Mouse (Mus musculus) layer of hippocampus, postnatal 10 days (tissue): Measurements from ENCODE around the gene Lrrc23. TPM values are rescaled to one million over a fixed set of nuclear protein-coding genes. Genes with fewer than 3 reads are reported as not detected.
"Not testable (repeated sequence)": the region's sequence is repeated elsewhere in the genome, so short reads cannot be mapped to it uniquely, and the experiment has no call there.

Experiments used
- DNase-seq, 2 experiments: peaks; one replicate each; pipeline ENCODE4 v3.0.0; 2021; ENCODE audit warnings: low spot score in 2 of 2
- total RNA-seq, 2 experiments: library from RNA; stranded (reverse); gene quantifications; 2 replicates each; pipeline ENCODE4 v1.2.3; 2021

Lrrc23 gene
- total RNA-seq, 2 experiments from 2014 or later: 1.8 to 3.6 TPM

DNA sequence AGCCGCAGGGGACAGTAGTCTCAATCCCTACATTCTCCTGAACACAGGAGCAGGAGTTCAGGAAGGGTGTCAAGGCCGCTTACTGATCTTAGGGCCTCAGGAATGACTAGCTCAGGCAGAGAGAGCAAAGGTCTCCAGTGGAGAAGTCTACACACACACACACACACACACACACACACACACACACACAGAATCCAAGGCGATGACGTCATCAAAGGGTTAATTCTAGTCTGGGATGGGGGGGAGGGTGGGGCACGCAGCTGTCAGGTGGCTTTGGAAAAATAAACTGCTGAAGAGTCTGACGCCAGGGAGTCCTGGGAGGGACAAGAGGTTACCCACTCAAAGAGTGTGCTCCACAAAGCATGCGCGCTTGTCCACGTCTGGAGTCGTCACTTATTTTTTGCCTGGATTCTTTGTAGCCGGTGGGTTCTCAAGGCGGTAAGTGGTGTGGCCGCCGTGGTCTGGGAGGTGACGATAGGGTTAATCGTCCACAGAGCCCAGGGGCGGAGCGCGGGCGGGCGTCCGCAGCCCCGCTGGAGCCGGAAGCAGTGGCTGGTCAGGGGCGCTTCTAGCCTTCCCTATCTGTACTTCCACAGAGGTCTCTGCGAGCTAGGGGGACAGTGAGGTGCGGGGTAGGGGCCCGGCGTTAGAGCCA, 29.0 kb upstream of the Lrrc23 start, which contains the start of gene Spsb2:
Spsb2 (plus strand) TSS at position 304 of the 655 bp plus-strand sequence.
- DNase-seq: peak; percentile 60 to 72

- DNase-seq: no peak
Measured at GRCm38 (mm10) chr6:124807986-124808357, 28.4 kb upstream of the Lrrc23 start.

GRCm38 (mm10) chr6:124807366-124807765, 27.8 kb upstream of the Lrrc23 start:
- DNase-seq: no peak

GRCm38 (mm10) chr6:124806446-124807140, 27.1 kb upstream of the Lrrc23 start:
- DNase-seq: no peak

- DNase-seq: peak; percentile 94 to 97
Measured at GRCm38 (mm10) chr6:124805341-124806321, 26.1 kb upstream of the Lrrc23 start.

GRCm38 (mm10) chr6:124804341-124804740, 24.8 kb upstream of the Lrrc23 start:
- DNase-seq: no peak

- DNase-seq: not testable (repeated sequence)
Measured at GRCm38 (mm10) chr6:124803691-124804090, 24.2 kb upstream of the Lrrc23 start.

GRCm38 (mm10) chr6:124803061-124803460, 23.5 kb upstream of the Lrrc23 start:
- DNase-seq: no peak

DNA sequence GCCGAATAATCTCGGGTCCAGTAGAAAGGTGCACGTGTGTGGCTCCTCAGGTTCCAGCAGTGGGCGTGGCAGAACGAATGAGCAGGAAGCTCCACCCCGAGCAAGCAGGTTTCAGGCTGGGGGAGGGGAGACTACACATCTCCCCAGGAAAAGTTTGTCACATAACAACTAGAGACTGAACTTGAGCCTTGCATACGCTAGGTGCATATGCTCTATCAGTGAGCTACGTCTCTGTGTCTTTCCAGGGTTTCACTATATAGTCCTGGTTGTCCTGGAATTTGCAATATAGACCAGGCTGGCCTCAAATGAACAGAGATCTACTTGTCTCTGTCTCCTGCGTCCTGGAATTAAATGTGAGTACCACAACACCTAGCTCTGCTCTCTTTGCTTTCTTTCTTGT, 22.9 kb upstream of the Lrrc23 start:
- DNase-seq: not testable (repeated sequence)

GRCm38 (mm10) chr6:124796200-124796599, 16.7 kb upstream of the Lrrc23 start:
- no peak for DNase-seq

DNA sequence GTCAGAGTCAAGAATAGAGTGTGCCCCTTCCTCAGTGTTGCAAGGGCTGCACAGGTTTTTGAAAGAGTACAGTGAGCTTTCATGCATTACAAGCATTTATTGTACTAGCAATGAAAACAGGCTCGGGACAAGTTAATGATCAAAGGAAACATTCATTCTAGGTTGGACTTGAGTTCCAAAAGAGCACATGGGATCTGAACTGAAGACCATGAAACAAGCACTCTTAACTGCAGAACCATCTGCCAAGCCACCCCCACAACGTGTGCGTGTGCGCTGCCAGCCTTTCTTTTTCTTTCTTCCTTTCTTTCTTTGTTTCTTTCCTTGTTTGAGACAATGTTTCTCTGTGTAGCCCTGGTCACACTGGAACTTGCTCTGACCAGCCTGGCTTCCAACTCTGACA, 16.3 kb upstream of the Lrrc23 start:
- no peak for DNase-seq

GRCm38 (mm10) chr6:124791911-124792310, 12.4 kb upstream of the Lrrc23 start:
- no peak for DNase-seq

DNA sequence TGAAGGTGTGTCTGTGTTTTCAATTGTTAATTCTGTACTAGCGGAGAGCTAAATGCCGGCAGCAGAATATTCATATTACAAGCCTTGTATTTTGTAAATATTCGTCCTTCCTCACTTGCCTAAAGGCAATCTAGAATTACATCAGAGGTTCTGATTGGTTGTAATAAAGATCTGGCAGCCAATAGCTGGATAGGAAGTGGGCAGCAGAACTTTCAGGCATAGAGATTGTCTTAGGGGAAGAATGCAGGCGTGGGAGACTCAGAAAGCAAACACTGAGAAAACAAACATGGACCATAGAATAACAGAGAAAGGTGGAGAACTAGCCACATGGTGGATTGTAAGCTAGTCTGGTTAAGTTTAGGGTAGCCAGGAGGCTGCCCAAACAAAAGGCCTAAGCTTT, 10.6 kb upstream of the Lrrc23 start:
- DNase-seq: no peak

DNA sequence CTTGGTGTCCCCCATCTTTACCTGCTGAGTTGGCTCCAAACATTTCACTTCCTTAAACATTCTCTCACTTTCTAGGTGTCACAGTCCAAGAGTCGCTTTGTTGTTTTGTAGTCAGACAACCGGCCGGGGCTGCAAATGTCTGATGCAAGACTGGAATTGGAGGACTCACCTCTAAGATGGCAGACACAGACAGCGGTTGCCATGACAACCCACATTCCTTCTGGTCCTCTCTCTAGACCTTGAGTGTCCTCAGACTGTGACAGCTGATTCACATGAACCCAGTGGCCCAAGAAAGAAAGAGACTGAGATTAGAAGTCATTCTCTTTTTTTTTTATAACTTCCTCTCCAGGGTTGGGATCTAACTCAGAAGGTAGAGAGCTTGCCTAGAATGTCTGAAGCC, 10.0 kb upstream of the Lrrc23 start:
- no peak for DNase-seq

DNA sequence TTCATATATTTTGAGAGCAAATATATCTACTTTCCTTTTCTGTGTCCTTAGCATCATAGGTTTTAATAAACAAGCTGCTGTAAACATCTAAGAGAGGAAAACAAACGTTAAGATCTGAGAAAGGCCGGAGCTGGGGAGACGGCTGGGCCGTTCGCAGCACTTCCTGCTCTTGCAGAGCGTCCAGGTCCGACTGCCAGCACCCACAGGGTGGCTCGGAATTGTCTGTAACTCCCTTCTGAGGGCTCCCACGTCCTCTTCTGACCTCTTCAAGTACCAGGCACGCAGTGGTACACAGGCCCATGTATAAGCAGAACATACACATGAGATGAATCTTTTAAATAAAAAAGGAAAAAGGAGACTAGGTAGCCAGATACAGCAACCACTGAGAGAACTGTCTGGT, 8.2 kb upstream of the Lrrc23 start:
- no peak for DNase-seq

- no peak for DNase-seq
Measured at GRCm38 (mm10) chr6:124786756-124787420, 7.4 kb upstream of the Lrrc23 start.

DNA sequence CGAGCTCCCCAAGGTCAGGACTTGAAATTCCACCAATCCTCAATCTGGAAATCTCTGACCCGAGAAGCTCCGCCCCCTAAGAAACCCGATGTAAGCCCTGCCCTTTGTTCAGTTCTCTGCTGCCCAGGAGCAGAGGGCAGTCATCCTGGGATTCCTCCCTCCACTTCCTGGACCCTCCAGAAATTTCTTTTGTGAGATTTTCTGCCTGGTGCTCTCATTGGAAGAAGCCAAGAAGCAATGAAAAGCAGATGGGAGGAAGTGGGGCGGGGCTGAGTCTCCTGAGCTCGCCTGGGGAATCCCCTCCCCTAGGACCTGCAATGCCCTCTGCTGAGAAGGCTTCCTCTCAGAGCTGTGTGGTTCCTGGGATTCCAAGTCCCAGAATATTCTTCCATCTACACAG, 2.9 kb upstream of the Lrrc23 start:
- DNase-seq: no peak

DNA sequence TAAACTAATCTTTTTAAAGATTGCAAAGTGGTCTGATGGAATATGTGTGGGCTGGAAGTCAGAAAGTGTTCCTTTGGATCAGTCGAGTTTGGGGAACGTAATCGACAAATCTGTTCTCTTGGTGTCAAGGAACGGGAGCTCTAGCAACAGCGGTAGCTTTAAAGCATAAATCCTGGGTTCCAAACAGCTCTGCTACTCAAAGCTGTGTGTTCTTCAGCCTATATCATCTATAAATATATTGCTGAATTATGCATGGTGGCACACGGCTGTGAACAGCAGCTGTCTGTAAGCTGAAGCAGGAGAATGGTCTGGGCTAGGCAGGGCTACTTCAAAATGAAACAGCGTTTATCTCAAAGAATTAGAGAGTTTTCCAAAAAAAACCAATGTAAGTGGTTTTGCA, 1.4 kb upstream of the Lrrc23 start:
- DNase-seq: no peak

DNA sequence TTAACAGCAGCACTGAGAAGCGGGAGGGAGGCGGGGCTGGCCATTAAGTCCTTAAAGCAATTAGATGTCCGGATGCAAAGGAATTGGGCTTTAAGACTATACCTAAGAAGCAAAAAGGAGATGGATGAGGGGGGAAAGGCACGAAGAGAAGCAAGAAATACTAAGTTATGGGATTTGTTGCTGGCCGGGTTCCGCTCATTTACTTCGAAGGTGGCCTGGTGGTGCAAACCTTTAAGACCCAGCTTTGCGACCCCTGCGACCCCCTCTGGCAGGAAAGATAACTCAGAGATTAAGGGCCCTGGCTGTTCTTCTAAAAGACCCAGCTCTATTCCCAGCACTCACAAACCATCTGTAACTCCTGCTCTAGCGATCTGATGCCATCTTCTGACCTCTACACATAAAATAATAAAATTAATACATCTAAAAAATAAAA, 473 bp upstream of the Lrrc23 start:
- no peak for DNase-seq

GRCm38 (mm10) chr6:124770511-124770910, 9.0 kb downstream of the Lrrc23 start:
- no peak for DNase-seq

- DNase-seq: no peak
Measured at GRCm38 (mm10) chr6:124770013-124770412, 9.5 kb downstream of the Lrrc23 start.
